Mouse (Mus musculus): ENCODE data around the gene Nup93. TPM values are rescaled to one million over a fixed set of nuclear protein-coding genes. Genes with fewer than 3 reads are reported as not detected.

Gene Nup93
- total RNA-seq, 1 experiment from 2014 or later, result 21.9 TPM

- DNase-seq, result no peak
These were observed 54.1 kb downstream of the Nup93 start for GRCm38 (mm10) chr8:94268359-94268890.

GRCm38 (mm10) chr8:94270309-94270708 is 55.9 kb downstream of the Nup93 start:
- no peak for DNase-seq

- no peak for DNase-seq
These were observed 56.7 kb downstream of the Nup93 start for GRCm38 (mm10) chr8:94271102-94271501.

- no peak for DNase-seq
These were observed 58.2 kb downstream of the Nup93 start for GRCm38 (mm10) chr8:94272612-94273011.

- DNase-seq, result no peak
These were observed 59.0 kb downstream of the Nup93 start for GRCm38 (mm10) chr8:94273289-94273850.

GRCm38 (mm10) chr8:94274030-94274429 is 59.7 kb downstream of the Nup93 start:
- no peak for DNase-seq

- no peak for DNase-seq
These were observed 63.9 kb downstream of the Nup93 start for GRCm38 (mm10) chr8:94278295-94278694.

GRCm38 (mm10) chr8:94280001-94280613 is 65.7 kb downstream of the Nup93 start:
- DNase-seq, result no peak

- DNase-seq, result no peak
These were observed 68.2 kb downstream of the Nup93 start for GRCm38 (mm10) chr8:94282453-94282985.

- no peak for DNase-seq
These were observed 69.8 kb downstream of the Nup93 start for GRCm38 (mm10) chr8:94284204-94284603.

GRCm38 (mm10) chr8:94290606-94291005 is 76.2 kb downstream of the Nup93 start:
- DNase-seq, result no peak

- no peak for DNase-seq
These were observed 77.7 kb downstream of the Nup93 start for GRCm38 (mm10) chr8:94292072-94292471.

- DNase-seq, result no peak
These were observed 78.3 kb downstream of the Nup93 start for GRCm38 (mm10) chr8:94292626-94293025.

- no peak for DNase-seq
These were observed 81.3 kb downstream of the Nup93 start for GRCm38 (mm10) chr8:94295687-94296086.

- DNase-seq, result no peak
These were observed 82.1 kb downstream of the Nup93 start for GRCm38 (mm10) chr8:94296312-94296991.

GRCm38 (mm10) chr8:94297101-94297500 is 82.7 kb downstream of the Nup93 start:
- no peak for DNase-seq

- DNase-seq, result no peak
These were observed 86.4 kb downstream of the Nup93 start for GRCm38 (mm10) chr8:94300809-94301208.

GRCm38 (mm10) chr8:94304412-94304811 is 90.0 kb downstream of the Nup93 start:
- no peak for DNase-seq

- DNase-seq, result no peak
These were observed 92.7 kb downstream of the Nup93 start for GRCm38 (mm10) chr8:94306989-94307513.

- DNase-seq, result no peak
These were observed 93.3 kb downstream of the Nup93 start for GRCm38 (mm10) chr8:94307652-94308051.

GRCm38 (mm10) chr8:94314069-94314468 is 99.7 kb downstream of the Nup93 start:
- DNase-seq, result no peak

GRCm38 (mm10) chr8:94317249-94317648 is 102.9 kb downstream of the Nup93 start:
- DNase-seq, result no peak

- DNase-seq, result no peak
These were observed 103.3 kb downstream of the Nup93 start for GRCm38 (mm10) chr8:94317691-94318090.

Data from adrenal gland, postnatal 25 days (tissue).